Mouse (Mus musculus): ENCODE measurements around the gene Cldn5.

The Cldn5 gene

DNA sequence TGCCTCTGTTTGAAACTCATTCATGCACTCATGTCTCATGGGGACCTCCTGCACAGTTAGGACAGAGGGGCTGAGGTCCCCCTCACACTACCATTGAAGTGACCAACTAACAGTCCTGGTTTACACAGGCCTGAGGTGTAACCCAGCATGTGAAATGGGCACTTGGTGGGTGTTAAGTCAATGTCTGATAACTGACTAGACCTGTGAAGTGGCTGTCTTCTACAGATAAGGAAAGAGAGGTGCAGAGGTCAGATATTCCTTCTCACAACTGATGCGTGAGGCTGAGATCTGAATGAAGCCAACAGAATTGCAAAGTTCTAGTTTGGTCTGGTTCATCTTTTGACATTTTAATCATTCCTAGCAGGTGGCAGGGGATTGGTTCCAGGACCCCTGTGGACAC lies 8.8 kb downstream of the Cldn5 start:
- no peak for DNase-seq (ENCODE audit: low spot score)

GRCm38 (mm10) chr16:18786652-18787051 lies 10.0 kb downstream of the Cldn5 start:
- DNase-seq (ENCODE audit: low spot score), result no peak

DNA sequence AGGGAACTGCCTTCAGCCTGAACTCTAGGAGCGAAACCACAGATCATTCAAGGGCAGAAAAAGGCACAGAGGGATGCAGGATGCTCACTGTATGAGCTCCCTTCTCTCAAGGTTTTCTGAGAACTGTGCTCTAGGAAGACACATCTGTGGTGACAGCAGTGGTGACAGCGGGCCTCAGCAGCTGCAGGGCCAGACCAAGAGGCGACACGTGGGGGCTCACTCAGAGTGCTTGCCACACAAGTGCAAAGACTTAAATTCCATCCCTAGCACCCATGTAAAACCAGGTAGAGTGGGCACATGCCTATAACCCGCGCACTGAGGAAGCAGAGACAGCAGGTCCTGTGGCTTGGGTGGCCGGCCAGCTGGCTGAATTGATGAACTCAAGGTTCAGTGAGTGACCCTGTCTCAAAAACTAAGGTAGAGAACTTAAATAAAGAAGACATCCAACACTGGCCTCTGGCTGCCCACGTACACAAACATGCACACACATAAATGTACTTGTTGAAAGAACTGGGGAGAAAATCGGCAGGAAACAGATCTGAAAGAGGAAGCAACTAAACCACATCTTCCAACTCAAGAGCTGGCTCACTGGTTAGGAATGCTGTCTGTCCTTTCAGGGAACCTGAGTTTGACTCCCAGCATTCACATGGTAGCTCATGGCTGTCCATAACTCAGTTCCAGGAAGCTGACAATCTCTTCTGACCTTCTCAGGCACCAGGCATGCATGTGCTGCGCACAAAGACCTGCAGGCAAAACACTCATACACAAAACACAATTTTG lies 12.2 kb downstream of the Cldn5 start:
- DNase-seq (ENCODE audit: low spot score), result no peak

DNA sequence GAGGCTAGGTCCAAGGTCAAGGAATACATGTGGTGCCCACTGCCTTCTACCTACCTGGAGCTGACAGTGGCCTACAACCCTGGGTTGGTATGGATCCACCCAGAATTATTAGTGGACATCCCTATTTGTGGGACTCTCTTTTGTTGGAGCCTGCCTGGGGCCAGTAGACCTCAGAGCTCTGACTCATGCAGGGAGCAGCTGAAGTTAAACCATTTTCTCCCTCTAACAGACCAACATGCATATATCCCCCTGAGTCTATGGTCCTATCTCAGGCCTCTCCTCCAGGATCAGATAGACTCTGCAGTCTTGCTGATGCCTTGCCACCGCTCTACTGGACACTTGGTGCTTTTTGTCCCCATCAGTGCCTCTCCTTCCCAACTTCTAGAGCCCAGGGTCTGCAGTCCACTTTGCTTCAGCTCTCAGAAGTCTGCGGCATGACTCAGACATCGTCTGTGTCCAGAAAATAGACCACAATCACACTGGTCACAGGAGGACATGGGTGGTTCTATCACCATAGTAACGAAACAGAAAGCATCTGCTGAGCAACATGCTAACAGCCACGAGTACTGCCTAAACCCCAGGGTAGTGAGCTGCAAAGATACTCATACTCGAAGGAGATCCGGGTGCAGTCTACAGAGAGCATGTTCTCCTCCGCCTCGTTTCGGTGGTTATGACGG lies 18.7 kb downstream of the Cldn5 start:
- no peak for DNase-seq (ENCODE audit: low spot score)

GRCm38 (mm10) chr16:18796645-18797044 lies 20.0 kb downstream of the Cldn5 start:
- DNase-seq (ENCODE audit: low spot score), result no peak

DNA sequence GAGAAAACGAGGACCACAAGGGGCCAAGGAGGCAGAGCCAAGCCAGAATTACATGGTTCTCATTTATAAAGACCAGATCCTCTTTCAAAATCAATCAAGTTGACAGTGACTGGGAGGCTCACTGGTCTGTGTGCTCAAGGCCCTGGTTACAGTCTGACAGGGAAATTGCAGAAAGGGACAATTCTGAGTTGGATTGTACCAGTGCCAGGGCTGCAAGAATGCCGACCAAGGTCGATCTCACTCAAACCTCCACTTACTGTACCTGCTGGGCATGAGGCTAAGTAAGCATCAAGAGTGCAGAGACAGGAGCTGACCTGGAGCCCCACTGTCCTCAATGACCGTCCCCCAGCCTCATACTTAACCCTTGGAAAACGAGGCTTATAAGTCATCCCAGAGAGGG lies 21.5 kb downstream of the Cldn5 start:
- no peak for DNase-seq (ENCODE audit: low spot score)

DNA sequence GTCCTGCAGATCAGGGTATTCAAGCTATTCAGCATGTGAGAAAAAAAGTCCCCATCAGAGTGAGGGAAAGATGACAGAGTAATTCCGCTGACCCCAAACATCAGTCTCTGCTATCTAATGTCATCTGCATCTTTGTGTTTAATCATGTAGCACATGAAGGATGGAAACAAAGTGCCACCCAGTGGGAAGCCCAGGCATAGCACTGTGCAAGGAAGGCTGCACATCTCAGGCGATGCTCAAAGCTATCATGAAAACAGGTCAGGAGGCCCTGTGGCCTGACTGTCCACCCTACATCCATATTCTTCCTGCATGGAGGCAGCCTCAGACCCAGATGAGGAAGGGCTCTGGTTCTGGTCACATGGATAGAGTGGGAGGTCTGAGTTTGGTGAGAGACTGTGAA lies 22.2 kb downstream of the Cldn5 start:
- DNase-seq (ENCODE audit: low spot score), result peak; percentile 70

DNA sequence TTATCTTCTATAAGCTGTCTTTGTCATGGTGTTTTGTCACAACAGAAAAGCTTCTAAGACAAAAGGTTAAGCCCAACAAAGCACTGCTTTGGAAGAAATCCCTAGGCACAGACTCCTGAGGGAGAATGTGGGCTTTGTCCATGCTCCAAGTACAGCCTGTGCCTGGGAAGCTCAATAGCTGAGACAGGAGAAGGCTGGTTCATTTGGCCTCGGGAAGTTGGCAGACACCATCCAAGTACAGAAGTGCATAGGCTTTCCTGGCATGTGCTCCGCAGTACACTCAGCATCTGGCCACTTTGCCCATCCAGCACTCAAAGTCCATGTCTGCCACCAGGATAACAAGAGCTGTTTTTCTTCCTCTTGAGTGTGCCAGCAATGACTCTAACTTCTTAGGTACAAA lies 29.1 kb downstream of the Cldn5 start:
- no peak for DNase-seq (ENCODE audit: low spot score)

- no peak for DNase-seq (ENCODE audit: low spot score)
These were observed 32.4 kb downstream of the Cldn5 start for GRCm38 (mm10) chr16:18809001-18809400.

DNA sequence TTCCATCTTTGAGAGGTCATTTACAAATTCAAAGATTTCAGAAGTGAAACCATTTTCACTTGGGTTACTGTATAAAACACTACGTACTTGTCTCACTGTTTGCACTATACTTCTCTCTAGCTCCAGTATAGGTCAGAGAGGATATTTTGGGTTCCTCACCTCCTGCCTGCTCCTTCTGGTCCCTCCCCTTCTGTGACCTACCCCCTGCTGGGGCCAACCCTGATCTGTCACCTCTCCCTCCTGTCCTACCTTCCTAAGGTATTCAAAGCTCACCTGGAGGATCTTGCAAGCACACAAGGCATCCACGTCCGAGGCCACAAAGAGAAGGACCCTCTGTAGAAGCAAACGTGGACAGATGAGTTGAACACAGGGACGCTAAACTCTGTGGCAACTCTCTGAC lies 34.4 kb downstream of the Cldn5 start:
- DNase-seq (ENCODE audit: low spot score), result no peak

DNA sequence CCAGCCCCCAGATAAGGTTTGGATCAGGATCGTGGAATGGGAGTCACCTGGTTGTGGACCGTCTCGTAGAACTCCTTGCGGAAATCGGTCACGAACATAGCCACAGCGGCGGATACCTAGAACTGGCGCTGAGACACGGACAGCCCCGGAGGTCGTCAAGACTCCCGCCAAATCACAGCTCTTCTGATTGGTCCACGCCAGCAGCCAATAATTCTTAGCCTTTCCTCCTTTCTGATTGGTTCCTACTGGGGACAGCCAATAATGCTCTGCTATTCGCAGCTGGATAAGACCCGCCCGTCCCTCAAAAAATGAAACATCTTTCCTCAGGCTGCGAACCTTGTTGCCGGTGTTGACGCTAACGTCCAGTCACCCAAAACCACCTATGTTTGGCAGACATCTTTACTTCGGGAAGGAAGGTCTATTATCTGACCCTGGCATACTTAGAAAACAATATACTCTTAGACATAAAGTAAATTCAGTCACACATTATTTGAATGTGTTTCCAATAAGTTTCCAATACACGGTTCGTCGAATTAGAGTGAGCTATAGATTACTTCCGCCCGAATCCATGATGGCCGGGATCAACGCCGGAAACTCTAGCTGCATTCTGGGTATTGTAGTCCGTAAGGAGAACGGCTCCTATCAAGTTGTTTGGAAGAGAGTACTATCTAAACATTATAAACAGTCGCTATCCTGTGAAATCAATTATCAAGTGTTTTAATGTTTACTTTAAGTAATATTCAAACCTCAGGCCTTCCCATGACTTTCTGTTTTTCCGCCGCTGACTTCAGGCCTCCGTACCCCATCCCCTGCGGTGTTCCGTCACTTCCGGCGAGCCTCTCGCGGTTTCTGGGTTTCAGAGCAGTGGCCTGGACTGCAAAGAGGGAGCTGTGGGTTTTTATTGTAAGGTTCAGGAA lies 35.1 kb downstream of the Cldn5 start, which contains the start of the genes Ufd1 and Cdc45:
Gene Ufd1, plus strand, starts transcription at position 312 of the 917 bp plus-strand sequence.
Gene Cdc45, minus strand, starts transcription at position 520 of the 917 bp plus-strand sequence.
- peak; percentile 89 for DNase-seq (ENCODE audit: low spot score)

DNA sequence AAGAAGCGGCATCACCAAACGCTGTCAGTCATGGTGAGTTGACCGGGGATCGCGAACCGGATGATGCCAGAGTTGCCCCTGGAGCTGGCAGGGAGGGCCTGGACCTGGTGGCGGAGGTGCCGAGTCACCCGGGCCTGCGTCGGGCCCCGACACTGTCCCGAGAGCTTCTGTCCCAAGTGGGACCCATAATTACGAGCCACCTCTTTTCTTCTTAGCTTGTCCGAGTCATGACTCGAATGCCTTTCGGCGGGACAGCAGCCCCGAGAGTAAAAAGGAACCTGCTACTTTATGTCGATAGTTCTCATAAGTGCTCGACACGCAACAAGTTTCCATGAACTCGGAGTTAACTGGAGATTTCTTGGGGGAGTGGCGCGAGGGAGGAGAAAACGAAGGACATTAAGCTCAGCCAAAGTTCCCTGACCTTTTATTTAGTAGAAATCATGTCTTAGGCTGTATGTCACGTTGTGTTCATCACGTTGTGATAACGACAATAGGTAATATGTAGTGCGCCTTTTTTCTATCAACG lies 35.8 kb downstream of the Cldn5 start:
- DNase-seq (ENCODE audit: low spot score), result no peak

GRCm38 (mm10) chr16:18822356-18822755 lies 45.7 kb downstream of the Cldn5 start:
- no peak for DNase-seq (ENCODE audit: low spot score)

- peak; percentile 48 for DNase-seq (ENCODE audit: low spot score)
These were observed 46.3 kb downstream of the Cldn5 start for GRCm38 (mm10) chr16:18822925-18823324.

Measured in layer of hippocampus, adult 11-12 months (tissue).